Mouse (Mus musculus) liver, adult 2 months (tissue): ENCODE data around the gene St6galnac3.

ENCODE experiments used
- CTCF ChIP-seq: fragments of 200-500 bp; IDR thresholded peaks from 2 replicates; pipeline ENCODE4 v1.5.1; 2011; ENCODE audit warnings: low read depth, low read length, control low read depth
- POLR2A ChIP-seq: fragments of 200-500 bp; IDR thresholded peaks from 2 replicates; pipeline ENCODE4 v1.6.1; 2011; ENCODE audit warnings: low read length, control low read depth; ENCODE audit not compliant: insufficient read depth; ENCODE audit errors: extremely low read depth

DNA sequence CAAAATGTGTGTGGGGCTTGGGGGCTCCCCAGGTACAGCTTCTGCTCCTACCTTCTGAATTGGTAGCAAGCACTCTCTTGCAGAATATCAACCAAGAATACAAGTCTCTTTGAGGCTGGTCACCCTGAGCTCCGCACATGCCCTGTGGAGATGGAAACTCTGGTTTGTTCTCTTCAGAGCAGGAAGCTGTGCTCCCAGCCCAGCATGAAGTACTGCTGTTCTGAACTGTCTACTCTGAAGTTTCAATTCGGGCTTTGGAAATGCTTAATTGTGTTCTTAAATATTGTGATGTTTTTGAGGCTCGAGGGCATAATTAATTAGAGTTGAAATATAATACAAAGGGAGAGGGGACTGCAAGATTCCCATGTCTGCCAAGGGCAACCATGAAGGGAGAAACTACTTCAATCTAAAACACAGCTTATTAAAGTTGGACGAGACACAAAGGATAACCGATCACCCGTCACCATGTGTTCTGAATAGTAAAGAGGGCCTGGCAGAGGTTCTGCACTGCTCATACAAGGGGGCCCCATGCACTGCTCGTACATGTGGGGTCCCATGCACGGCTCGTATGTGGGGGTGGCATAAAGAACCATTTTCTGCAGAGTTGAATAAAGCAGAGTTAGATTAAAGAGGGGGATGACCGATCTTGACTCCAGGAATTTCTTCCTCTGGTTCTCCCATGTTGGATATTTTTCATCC is 359.8 kb downstream of the St6galnac3 start:
- TF ChIP-seq CTCF, result no peak
- TF ChIP-seq POLR2A, result no peak
